Mouse (Mus musculus): ENCODE data around the gene Fnbp4. TPM values are rescaled to one million over a fixed set of nuclear protein-coding genes. Genes with fewer than 3 reads are reported as not detected.
"Not testable (repeated sequence)": the region's sequence is repeated elsewhere in the genome, so short reads cannot be mapped to it uniquely, and the experiment has no call there.

Gene Fnbp4
- polyA plus RNA-seq, 1 experiment from 2014 or later = 114 TPM

DNA sequence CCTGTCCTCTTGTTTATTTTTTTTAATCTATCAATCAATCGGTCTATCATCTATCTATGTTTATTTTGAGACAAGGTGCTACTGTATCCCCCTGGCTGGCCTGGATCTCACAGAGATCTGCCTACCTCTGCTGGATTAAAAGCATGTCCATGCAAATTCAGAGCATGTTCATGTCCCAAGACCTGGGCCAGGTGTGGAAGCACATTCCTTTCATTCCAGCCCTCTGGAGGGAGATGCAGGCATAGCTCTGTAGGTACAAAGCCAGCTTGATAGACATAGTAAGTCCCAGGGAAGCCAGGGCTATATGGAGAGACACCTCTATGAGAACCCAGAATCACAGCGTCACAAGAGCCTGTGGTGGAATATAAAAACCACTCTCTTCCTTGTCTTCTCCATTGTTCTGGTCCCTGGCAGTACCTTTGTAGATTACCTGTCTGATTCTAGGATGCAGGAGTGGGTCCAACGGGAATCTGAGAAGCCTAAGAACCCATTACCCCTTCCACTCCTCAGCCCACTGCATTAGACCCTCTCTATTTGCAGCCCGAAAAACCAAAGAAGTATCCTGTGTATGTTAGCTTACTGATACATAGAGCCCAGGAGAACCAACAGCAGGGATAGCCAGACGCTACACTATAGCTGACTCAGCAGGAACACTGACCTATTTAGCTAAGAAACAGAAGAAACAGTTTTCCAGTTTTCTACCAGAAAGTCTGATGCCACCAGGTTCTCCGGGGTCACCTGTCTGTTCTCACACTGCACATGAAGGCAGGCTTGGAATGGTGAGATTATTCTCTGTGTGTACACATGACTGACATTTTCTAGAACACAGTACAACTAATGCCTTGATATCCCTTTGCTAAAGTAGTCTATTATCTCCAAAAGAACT, 63.3 kb downstream of the Fnbp4 start:
- no peaks in the 10 kb centered on the region for H3K4me1 ChIP-seq (replicated peaks)
- 86% methylated on average over 6 of the region's 6 CpGs for WGBS
- H3K27me3 ChIP-seq = no peaks in the 10 kb centered on the region
- no peaks in the 10 kb centered on the region for H3K9me3 ChIP-seq
- H3K9ac ChIP-seq = no peak overlapping the region
- H3K4me2 ChIP-seq = no peak overlapping the region
- H3K4me3 ChIP-seq = no peak overlapping the region
- no peak overlapping the region for H3K27ac ChIP-seq
- ATAC-seq (ENCODE audit: low FRiP score) = no peak
- H3K36me3 ChIP-seq = no peaks in the 10 kb centered on the region

DNA sequence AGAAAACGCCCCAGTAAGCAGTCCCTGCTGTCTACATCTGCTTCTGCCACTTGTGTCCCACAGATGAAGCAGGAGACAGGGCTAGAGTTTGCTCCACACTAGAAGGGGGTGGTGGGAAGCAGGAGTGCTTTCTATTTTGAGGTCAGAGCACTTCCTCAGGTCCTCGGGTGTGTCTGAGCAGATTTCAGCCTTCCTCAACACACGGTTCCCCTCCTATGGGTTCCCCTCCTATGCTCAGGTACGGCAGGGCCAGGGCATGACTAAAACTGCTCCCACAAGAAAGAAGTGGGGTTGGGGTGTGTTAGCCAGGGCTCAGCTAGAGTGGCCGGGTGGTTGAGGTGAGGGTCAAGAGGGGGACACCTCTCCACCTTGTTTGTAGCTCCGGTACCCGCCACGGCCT, 65.6 kb downstream of the Fnbp4 start:
- no peak overlapping the region for H3K9ac ChIP-seq
- H3K4me3 ChIP-seq = no peak overlapping the region
- H3K4me1 ChIP-seq (replicated peaks) = no peaks in the 10 kb centered on the region
- no peaks in the 10 kb centered on the region for H3K9me3 ChIP-seq
- WGBS = 92% methylated on average over 8 of the region's 8 CpGs
- H3K27me3 ChIP-seq = no peaks in the 10 kb centered on the region
- no peak overlapping the region for H3K27ac ChIP-seq
- H3K36me3 ChIP-seq = no peaks in the 10 kb centered on the region
- ATAC-seq (ENCODE audit: low FRiP score) = no peak
- no peak overlapping the region for H3K4me2 ChIP-seq

DNA sequence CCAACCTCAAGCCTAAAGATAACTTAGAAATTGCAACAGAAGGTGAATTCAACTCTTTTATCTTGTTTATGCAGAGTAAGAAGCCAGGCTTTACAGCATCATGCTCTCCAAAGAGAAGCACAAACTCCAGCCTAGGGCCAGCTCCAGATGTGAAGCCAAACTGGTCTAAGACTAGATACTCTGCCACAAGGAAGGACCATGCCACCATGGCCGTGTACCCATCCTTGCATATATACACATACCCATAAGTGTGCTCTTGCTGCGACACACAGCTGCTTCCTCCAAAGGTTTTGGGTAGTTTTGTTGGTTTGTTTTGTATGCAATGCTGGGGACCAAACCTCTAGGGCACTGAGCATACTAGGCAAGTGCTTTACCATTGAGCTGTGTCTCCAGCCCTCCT, 70.1 kb downstream of the Fnbp4 start:
- ATAC-seq (ENCODE audit: low FRiP score) = no peak
- 88% methylated on average over 2 of the region's 2 CpGs for WGBS

DNA sequence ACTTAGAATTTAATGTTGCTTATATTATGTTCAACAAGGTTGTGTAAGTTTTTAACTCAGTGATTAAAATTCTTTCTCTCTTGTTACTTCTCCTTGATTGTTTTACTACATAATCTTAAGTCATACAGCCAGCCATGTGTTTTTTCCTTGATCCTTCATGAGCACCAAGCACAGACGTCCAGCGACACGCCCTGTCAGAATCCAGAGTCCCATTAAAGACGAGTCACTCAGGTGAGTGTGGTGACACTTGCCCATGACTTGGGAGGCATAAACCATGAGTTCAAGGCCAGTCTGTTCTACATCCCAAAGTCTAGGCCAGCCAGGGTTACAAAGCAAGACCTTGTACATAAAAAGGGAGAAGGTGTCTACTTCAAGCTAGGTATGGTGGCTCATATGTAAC, 71.0 kb downstream of the Fnbp4 start:
- H3K9ac ChIP-seq = no peak overlapping the region
- no peak for ATAC-seq (ENCODE audit: low FRiP score)
- H3K27me3 ChIP-seq = no peaks in the 10 kb centered on the region
- no peak overlapping the region for H3K27ac ChIP-seq
- 90% methylated on average over 4 of the region's 4 CpGs for WGBS
- H3K4me2 ChIP-seq = no peak overlapping the region
- H3K9me3 ChIP-seq = no peaks in the 10 kb centered on the region
- no peaks in the 10 kb centered on the region for H3K36me3 ChIP-seq
- no peak overlapping the region for H3K4me3 ChIP-seq
- no peaks in the 10 kb centered on the region for H3K4me1 ChIP-seq (replicated peaks)

More for the DNA sequence above, 70.1 kb downstream of the Fnbp4 start:
- no peaks in the 10 kb centered on the region for H3K4me1 ChIP-seq (replicated peaks)
- H3K4me3 ChIP-seq = no peak overlapping the region
- H3K4me2 ChIP-seq = no peak overlapping the region
- no peak overlapping the region for H3K27ac ChIP-seq
- no peaks in the 10 kb centered on the region for H3K27me3 ChIP-seq
- H3K9ac ChIP-seq = no peak overlapping the region
- H3K36me3 ChIP-seq = no peaks in the 10 kb centered on the region
- H3K9me3 ChIP-seq = no peaks in the 10 kb centered on the region

DNA sequence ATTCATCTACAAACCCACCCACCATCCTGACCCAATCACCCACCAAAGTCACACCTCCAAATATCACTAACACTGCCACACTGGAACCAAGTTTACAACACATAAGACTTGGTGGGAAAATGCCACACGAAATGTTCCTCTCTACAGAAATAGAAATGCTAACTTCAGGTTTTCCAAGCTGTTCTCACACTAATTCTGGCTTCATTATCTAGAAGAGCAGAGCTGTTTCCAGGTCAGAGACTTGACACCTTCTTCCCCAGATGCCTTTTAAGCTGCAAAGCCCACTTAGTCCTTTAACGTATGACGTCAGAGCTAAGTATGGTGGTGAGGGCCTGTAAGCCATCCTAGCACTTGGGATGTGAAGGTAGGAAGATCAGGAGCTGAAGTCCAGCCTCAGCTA, 73.5 kb downstream of the Fnbp4 start:
- Histone ChIP-seq H3K27me3 (no peaks in the 10 kb centered on the region), H3K4me1 (replicated peaks) (no peaks in the 10 kb centered on the region), H3K9me3 (no peaks in the 10 kb centered on the region), H3K36me3 (no peaks in the 10 kb centered on the region), H3K27ac (no peak overlapping the region), H3K4me3 (no peak overlapping the region), H3K9ac (no peak overlapping the region), H3K4me2 (no peak overlapping the region)
- ATAC-seq (ENCODE audit: low FRiP score) = no peak
- WGBS = 94% methylated on average over 3 of the region's 3 CpGs

DNA sequence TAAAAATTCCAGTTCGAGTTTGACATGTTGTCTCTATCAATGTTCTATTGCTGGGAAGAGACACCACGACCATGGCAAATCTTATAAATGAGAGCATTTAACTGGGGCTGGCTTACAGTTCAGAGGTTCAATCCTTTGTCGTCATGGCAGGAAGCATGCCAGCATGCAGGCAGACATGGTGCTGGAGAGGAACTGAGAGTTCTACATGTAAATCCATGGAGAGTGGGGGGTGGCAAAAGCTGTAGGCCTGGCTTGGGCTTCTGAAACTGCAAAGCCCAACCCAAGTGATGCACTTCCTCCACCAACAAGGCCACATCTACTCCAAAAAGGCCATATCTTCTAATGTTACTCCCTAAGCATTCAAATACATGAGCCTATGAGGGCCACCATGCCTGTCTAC, 75.7 kb downstream of the Fnbp4 start:
- H3K36me3 ChIP-seq = no peaks in the 10 kb centered on the region
- ATAC-seq (ENCODE audit: low FRiP score) = no peak
- H3K9me3 ChIP-seq = no peaks in the 10 kb centered on the region
- H3K27ac ChIP-seq = no peak overlapping the region
- H3K4me3 ChIP-seq = no peak overlapping the region
- no peak overlapping the region for H3K4me2 ChIP-seq
- H3K4me1 ChIP-seq (replicated peaks) = no peaks in the 10 kb centered on the region
- no peak overlapping the region for H3K9ac ChIP-seq
- 81% methylated on average over 3 of the region's 3 CpGs for WGBS
- H3K27me3 ChIP-seq = no peaks in the 10 kb centered on the region

DNA sequence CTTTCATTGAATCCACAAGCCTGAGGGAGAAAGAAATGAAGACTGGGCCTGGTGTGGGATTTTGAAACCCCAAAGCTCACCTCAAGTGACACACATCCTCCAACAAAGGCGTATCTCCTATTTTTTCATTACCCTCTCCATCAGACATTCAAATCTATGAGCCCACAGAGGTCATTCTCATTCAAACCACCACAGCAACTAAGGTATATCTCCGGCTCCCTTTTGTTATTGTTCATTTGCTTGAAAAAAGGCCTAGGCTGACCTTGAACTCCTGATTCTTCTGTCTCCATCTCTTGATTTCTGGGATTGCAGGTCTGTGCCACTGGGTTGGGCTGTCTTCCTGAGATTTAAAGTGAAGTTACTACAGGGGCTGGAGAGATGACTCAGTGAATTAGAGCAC, 77.8 kb downstream of the Fnbp4 start:
- H3K27me3 ChIP-seq = no peaks in the 10 kb centered on the region
- no peak overlapping the region for H3K4me3 ChIP-seq
- no peaks in the 10 kb centered on the region for H3K9me3 ChIP-seq
- no peaks in the 10 kb centered on the region for H3K4me1 ChIP-seq (replicated peaks)
- H3K4me2 ChIP-seq = no peak overlapping the region
- H3K9ac ChIP-seq = no peak overlapping the region
- no peaks in the 10 kb centered on the region for H3K36me3 ChIP-seq
- 77% methylated on average over 2 of the region's 2 CpGs for WGBS
- H3K27ac ChIP-seq = no peak overlapping the region
- ATAC-seq (ENCODE audit: low FRiP score) = no peak

DNA sequence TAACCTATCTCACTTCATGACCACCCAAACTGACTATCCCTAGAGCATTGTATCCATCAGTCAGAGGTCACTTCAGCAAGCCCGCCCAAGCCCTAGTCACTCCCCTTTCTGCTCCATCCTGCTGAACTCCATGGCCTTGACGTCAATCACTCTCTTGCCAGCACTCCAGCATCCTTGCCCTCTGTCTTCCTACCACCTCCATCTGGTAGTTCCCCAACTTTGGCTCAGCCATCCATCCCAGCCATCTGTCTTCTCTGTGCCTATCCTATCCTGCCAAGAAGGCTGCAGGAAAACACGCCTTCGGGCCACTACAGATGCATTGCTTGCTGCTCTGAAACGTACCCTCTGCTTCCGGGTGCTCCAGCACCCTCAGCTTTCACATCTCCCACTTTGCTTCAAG, 78.6 kb downstream of the Fnbp4 start:
- ATAC-seq (ENCODE audit: low FRiP score) = no peak
- Histone ChIP-seq H3K4me3 (no peak overlapping the region), H3K4me1 (replicated peaks) (no peaks in the 10 kb centered on the region), H3K9me3 (no peaks in the 10 kb centered on the region), H3K36me3 (no peaks in the 10 kb centered on the region), H3K9ac (no peak overlapping the region), H3K27me3 (no peaks in the 10 kb centered on the region), H3K4me2 (no peak overlapping the region), H3K27ac (no peak overlapping the region)
- WGBS = 85% methylated on average over 6 of the region's 6 CpGs

DNA sequence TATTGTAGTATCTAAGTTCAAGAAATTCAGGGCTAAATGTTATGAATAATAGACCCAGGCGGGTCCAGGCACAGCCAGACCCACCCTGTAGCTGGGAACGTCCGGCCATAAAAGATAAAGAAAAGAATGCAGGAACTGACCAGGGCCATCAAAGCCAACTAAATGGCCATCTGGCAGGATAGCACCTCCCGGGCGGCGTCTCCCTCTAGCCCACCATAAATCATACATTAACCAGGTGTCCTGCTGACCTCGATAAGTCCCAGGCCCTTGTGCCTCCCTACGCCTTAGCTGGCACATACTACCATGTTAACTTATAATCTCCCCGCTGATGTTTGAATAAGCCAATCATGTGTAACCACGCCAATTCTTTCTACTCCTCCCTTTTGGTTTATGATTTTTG, 79.4 kb downstream of the Fnbp4 start:
- not testable (repeated sequence) for H3K4me2 ChIP-seq; ATAC-seq (ENCODE audit: low FRiP score); H3K9me3 ChIP-seq; H3K27ac ChIP-seq; H3K36me3 ChIP-seq; H3K4me1 ChIP-seq (replicated peaks); H3K4me3 ChIP-seq; H3K27me3 ChIP-seq; H3K9ac ChIP-seq
- WGBS = 89% methylated on average over 10 of the region's 10 CpGs

DNA sequence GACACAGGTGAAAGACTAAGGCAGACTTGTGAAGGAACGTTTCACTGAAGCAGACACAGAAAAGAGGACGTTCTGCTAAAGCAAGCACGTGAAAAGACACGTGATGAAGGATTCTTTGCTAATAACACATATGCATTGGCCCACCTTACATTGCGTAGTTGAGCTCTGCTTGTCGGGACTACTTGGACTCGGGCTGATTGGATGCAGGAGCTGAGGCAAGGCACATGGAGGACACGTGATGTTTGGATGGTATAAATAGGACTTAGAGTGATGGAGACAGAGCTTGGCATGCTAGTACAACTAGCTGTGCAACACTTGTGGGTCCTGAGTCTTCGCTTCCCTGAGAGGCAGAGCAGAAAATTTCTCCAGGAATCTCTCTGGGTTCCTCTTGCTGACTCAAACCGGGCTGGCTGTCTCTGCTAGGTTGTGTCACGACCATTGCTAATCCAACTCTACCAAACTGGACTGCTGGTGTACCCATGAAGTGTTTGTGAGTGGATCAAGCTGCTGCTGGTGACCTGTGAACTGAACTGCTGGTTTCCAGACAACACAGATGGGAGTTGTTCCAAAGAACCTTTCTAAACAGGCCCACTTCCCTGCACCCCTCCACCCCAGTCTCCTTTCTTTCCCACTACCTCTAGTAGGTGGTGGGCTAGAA, 80.5 kb downstream of the Fnbp4 start:
- no peak for ATAC-seq (ENCODE audit: low FRiP score)
- no peak overlapping the region for H3K4me2 ChIP-seq
- H3K27me3 ChIP-seq = no peaks in the 10 kb centered on the region
- H3K4me3 ChIP-seq = no peak overlapping the region
- no peaks in the 10 kb centered on the region for H3K4me1 ChIP-seq (replicated peaks)
- no peak overlapping the region for H3K27ac ChIP-seq
- no peaks in the 10 kb centered on the region for H3K9me3 ChIP-seq
- H3K9ac ChIP-seq = no peak overlapping the region
- WGBS = 86% methylated on average over 11 of the region's 11 CpGs
- H3K36me3 ChIP-seq = no peaks in the 10 kb centered on the region

DNA sequence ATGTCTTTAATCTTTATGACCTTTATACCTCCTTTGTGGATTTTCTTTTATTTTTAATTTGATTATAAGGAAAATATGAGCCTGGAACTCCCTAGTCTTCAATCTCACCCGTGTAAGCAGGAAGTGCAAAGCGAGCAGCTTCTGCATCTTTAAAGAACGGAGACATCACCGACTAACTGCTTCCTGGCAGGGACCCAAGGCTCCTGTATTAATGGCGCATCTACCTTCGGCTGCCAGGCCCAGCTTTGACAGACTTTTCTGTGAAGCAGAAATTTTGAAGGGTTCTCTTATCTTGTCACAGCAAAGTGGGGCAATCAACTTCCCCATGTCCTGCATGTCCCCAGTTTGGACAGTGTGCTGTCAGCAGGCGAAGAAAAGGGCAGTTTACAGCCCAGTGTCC, 83.6 kb downstream of the Fnbp4 start:
- no peak for ATAC-seq (ENCODE audit: low FRiP score)
- Histone ChIP-seq H3K36me3 (no peaks in the 10 kb centered on the region), H3K27me3 (no peaks in the 10 kb centered on the region), H3K4me3 (no peak overlapping the region), H3K9me3 (no peaks in the 10 kb centered on the region), H3K4me1 (replicated peaks) (no peaks in the 10 kb centered on the region), H3K9ac (no peak overlapping the region), H3K27ac (no peak overlapping the region), H3K4me2 (no peak overlapping the region)
- WGBS = 78% methylated on average over 7 of the region's 7 CpGs

Data from hindbrain, embryonic 13.5 days (tissue).